Mouse (Mus musculus) embryonic facial prominence, embryonic 11.5 days (tissue): ENCODE results near the gene Hivep3. TPM values are rescaled to one million over a fixed set of nuclear protein-coding genes. Genes with fewer than 3 reads are reported as not detected.

Experiments
- ATAC-seq: fragments of 200-750 bp; cut with Nextera tagmentation; replicated peaks from 2 replicates; pipeline ENCODE4 v1.8.0; 2017; ENCODE audit warnings: low read depth; ENCODE audit not compliant: insufficient number of reproducible peaks, low FRiP score, low TSS enrichment
- DNase-seq: peaks from one replicate; pipeline ENCODE4 v3.0.0-alpha.2; 2015; ENCODE audit warnings: low spot score
- H3K27ac ChIP-seq: fragments of 300-500 bp; sonication (generic); replicated peaks from 2 replicates; pipeline ENCODE4 v1.5.1; 2014; ENCODE audit warnings: mild to moderate bottlenecking, low read depth, low read length, control low read depth
- H3K27me3 ChIP-seq: fragments of 300-500 bp; sonication (generic); 2 replicates; pipeline ENCODE4 v1.6.1; 2014; ENCODE audit warnings: mild to moderate bottlenecking, low read length, moderate library complexity, mixed read lengths; ENCODE audit not compliant: control insufficient read depth, insufficient read depth
- H3K36me3 ChIP-seq: fragments of 300-500 bp; sonication (generic); replicated peaks from 2 replicates; pipeline ENCODE4 v1.6.1; 2014; ENCODE audit warnings: low read depth, mild to moderate bottlenecking, low read length, moderate library complexity, mixed read lengths; ENCODE audit not compliant: control insufficient read depth, insufficient read depth
- H3K4me1 ChIP-seq: fragments of 300-500 bp; sonication (generic); 2 replicates; pipeline ENCODE4 v1.6.1; 2014; ENCODE audit warnings: low read length, mixed read lengths; ENCODE audit not compliant: control insufficient read depth, insufficient read depth
- H3K4me2 ChIP-seq: fragments of 300-500 bp; sonication (generic); 2 replicates; pipeline ENCODE4 v1.6.1; 2014; ENCODE audit warnings: low read depth, mild to moderate bottlenecking, control low read depth, low read length, moderate library complexity
- H3K4me3 ChIP-seq: fragments of 300-500 bp; sonication (generic); 2 replicates; pipeline ENCODE4 v1.5.1; 2014; ENCODE audit warnings: low read depth, low read length, control low read depth
- H3K9ac ChIP-seq: fragments of 300-500 bp; sonication (generic); replicated peaks from 2 replicates; pipeline ENCODE4 v1.6.1; 2014; ENCODE audit warnings: mild to moderate bottlenecking, control low read depth, low read length
- H3K9me3 ChIP-seq: fragments of 300-500 bp; sonication (generic); replicated peaks from 2 replicates; pipeline ENCODE4 v1.6.1; 2016; ENCODE audit warnings: mild to moderate bottlenecking, low read length, inconsistent platforms, mixed read lengths; ENCODE audit not compliant: control insufficient read depth
- WGBS: fragments of 180-500 bp; shearing (Covaris S2); extraction: QIAGEN DNeasy Blood & Tissue Kit; methylation state at CpG from one replicate; pipeline ENCODE4 v1.1.7; 2014; 5-methylcytosine and 5-hydroxymethylcytosine counted together
- polyA plus RNA-seq: library from polyadenylated mRNA; unstranded; fragments of >200 nt; fragmentation: Nextera tagmentation; extraction: Ambion mirVana; gene quantifications from 2 replicates; pipeline ENCODE4 v1.2.1, GENCODE M21; 2014

The Hivep3 gene
- polyA plus RNA-seq, 1 experiment from 2014 or later = 1.6 TPM

- no peak for ATAC-seq
- no peak for DNase-seq
- Histone ChIP-seq H3K27ac (no peak overlapping the region), H3K9ac (no peak overlapping the region), H3K27me3 (no peaks in the 10 kb centered on the region), H3K4me1 (no peaks in the 10 kb centered on the region), H3K9me3 (no peaks in the 10 kb centered on the region), H3K36me3 (no peaks in the 10 kb centered on the region), H3K4me2 (no peak overlapping the region), H3K4me3 (no peak overlapping the region)
- WGBS = 77% methylated on average over 10 of the region's 10 CpGs
Measured at GRCm38 (mm10) chr4:120058794-120059193, 325.2 kb downstream of the Hivep3 start.

DNA sequence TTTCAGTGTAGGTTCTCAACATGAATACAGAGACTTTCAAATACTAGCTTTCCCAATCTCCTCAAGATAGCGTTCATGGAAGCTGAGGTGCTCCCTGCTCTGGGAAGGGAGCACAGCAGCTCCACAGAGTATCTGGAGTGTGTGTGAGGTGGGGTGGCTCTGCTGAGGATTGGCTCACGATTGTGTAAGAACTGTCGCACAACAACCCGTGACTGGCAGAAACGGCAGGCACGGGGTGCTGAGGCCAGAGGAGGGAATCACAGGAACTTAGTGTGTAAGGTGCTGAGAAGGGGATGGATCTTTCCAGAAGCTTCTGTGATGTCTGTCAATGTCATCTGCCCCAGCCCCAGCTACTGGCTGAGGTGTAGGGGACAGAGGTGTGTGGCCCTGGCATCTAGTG lies 328.1 kb downstream of the Hivep3 start:
- DNase-seq (no peak), ATAC-seq (no peak)
- H3K4me2 ChIP-seq = no peak overlapping the region
- H3K9me3 ChIP-seq = no peaks in the 10 kb centered on the region
- 86% methylated on average over 6 of the region's 6 CpGs for WGBS
- no peaks in the 10 kb centered on the region for H3K27me3 ChIP-seq
- no peaks in the 10 kb centered on the region for H3K36me3 ChIP-seq
- no peaks in the 10 kb centered on the region for H3K4me1 ChIP-seq
- H3K4me3 ChIP-seq = no peak overlapping the region
- H3K27ac ChIP-seq = no peak overlapping the region
- no peak overlapping the region for H3K9ac ChIP-seq

GRCm38 (mm10) chr4:120062198-120062597 lies 328.6 kb downstream of the Hivep3 start:
- DNase-seq = no peak
- no peaks in the 10 kb centered on the region for H3K27me3 ChIP-seq
- no peaks in the 10 kb centered on the region for H3K4me1 ChIP-seq
- no peak for ATAC-seq
- no peaks in the 10 kb centered on the region for H3K36me3 ChIP-seq
- H3K27ac ChIP-seq = no peak overlapping the region
- no peak overlapping the region for H3K9ac ChIP-seq
- no peak overlapping the region for H3K4me2 ChIP-seq
- WGBS = 84% methylated on average over 6 of the region's 6 CpGs
- no peaks in the 10 kb centered on the region for H3K9me3 ChIP-seq
- H3K4me3 ChIP-seq = no peak overlapping the region

DNA sequence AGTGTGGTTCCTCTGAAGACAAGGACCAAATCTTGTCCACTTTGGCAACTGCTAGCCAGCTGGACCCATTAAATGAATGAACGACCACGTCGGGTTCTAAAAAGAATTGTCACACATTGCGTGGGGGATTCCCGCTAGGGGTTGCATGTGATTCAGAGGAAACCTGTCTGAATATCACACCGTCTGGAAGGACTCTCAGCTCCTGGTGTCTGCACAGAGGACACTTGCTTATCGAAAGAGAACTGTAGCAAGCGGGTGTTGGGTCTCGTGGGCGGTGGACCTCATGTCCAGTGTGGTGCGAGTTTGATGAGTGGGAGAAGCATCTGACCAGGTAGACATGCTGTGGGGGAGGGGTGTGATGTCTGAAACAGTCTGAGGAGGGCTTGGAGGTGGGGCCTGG lies 329.2 kb downstream of the Hivep3 start:
- Histone ChIP-seq H3K4me2 (no peak overlapping the region), H3K4me3 (no peak overlapping the region), H3K9ac (no peak overlapping the region), H3K27ac (no peak overlapping the region), H3K36me3 (no peaks in the 10 kb centered on the region), H3K9me3 (no peaks in the 10 kb centered on the region), H3K4me1 (no peaks in the 10 kb centered on the region), H3K27me3 (no peaks in the 10 kb centered on the region)
- 93% methylated on average over 11 of the region's 11 CpGs for WGBS
- ATAC-seq = no peak
- DNase-seq = no peak

DNA sequence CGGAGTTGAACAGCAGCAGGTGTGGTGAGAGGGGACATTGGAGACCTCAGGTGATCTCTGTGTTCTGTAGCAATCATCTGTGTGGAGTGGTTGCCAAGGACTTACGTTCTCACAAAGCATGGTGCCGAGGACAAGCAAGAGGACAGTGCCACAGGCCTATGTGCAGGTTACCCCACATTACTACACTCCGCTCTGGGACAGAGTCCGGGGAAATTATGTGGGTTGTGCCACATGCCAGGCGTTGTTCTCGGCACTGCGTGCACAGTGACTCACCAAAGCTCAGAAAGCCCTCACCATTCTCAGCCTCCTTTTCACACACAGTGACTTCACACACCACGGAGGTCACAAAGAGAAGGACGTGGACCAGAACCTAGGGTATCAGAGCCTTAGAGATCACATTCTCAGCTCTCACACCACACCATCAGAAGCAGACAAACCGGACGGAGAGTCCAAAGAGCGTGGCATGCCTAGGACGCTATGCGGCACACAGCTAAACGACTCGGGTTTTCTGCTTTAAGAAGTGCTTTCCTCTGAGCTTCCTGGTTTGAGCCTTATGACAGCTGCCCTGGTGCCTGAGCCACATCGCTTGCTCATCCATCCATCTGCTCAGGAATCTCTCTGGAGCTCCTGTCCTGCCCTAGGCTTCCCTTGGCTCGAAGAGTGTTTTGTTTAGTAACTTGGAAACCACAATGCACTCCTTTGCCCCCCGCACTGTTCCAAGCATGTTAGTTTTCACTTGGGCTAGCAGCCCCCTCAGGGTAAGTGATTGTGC lies 330.0 kb downstream of the Hivep3 start:
- Histone ChIP-seq H3K9ac (no peak overlapping the region), H3K9me3 (no peaks in the 10 kb centered on the region), H3K4me2 (no peak overlapping the region), H3K36me3 (no peaks in the 10 kb centered on the region), H3K27me3 (no peaks in the 10 kb centered on the region), H3K4me1 (no peaks in the 10 kb centered on the region), H3K4me3 (no peak overlapping the region), H3K27ac (no peak overlapping the region)
- ATAC-seq (no peak), DNase-seq (no peak)
- 89% methylated on average over 20 of the region's 20 CpGs for WGBS

DNA sequence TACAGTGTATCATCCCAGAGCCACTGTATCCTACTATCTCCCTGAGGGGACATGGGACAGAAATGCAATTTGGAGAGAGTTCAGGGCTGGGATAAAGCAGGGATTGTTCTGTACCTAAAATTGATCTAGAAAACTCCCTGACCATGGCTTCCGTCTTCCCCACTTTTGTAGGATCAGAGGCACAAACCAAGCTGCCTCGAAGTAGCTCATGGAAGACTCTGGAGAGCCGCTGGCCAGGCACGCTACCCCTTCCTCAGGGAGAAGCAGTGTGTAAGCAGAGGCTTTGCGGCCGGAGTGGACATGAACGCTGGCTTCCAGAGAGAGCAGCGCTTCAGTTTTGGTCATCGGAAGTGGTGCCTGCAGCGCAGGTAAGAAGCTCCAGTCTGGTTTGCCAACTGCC lies 331.1 kb downstream of the Hivep3 start, which contains the start of gene AL607142.1:
Gene AL607142.1 (plus strand): TSS at position 301 of the 400 bp plus-strand sequence.
- ATAC-seq (no peak), DNase-seq (no peak)
- Histone ChIP-seq H3K4me3 (no peak within 1 kb of the TSS), H3K9ac (no peak within 1 kb of the TSS), H3K4me2 (no peak within 1 kb of the TSS), H3K27me3 (no peaks in the 10 kb centered on the region), H3K9me3 (no peaks in the 10 kb centered on the region), H3K4me1 (no peaks in the 10 kb centered on the region), H3K36me3 (no peaks in the 10 kb centered on the region), H3K27ac (no peak within 1 kb of the TSS)
- 89% methylated on average over 10 of the region's 10 CpGs for WGBS

GRCm38 (mm10) chr4:120066841-120067591 lies 333.4 kb downstream of the Hivep3 start:
- H3K9ac ChIP-seq = no peak overlapping the region
- H3K4me1 ChIP-seq = no peaks in the 10 kb centered on the region
- no peak for DNase-seq
- 84% methylated on average over 9 of the region's 9 CpGs for WGBS
- H3K4me2 ChIP-seq = no peak overlapping the region
- H3K27me3 ChIP-seq = no peaks in the 10 kb centered on the region
- H3K27ac ChIP-seq = no peak overlapping the region
- H3K9me3 ChIP-seq = no peaks in the 10 kb centered on the region
- ATAC-seq = no peak
- H3K36me3 ChIP-seq = no peaks in the 10 kb centered on the region
- no peak overlapping the region for H3K4me3 ChIP-seq

DNA sequence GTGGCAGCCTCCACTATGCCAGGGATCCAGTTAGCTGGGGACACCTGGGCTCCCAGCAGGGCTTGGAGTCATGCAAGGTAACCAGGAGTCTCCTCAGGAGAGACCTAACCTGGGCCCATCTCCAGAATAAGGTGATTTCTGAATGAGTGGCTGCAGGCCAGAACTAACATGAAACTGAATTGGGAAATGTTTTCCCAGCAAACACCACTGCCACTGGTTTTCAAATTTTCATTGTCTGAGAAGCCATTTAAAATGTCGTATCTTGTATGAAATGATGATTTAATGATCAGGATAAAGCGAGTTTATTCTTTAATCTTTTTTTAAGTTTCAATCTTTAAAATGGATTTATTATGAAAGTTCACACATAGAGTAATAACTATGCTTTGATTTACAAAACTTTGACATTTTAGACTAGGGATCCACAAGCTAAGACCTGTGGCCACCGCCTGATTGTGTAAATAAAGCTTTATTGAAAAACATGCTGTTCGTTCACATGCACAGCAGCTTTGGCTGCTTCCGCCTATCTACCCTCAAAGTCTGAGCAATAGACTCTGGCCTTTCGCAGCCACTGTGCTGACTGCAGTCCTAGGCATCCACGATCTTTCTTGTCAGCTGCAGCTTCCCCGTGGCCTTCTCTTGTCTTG lies 334.1 kb downstream of the Hivep3 start:
- Histone ChIP-seq H3K4me3 (no peak overlapping the region), H3K4me1 (no peaks in the 10 kb centered on the region), H3K9ac (no peak overlapping the region), H3K27ac (no peak overlapping the region), H3K36me3 (no peaks in the 10 kb centered on the region), H3K9me3 (no peaks in the 10 kb centered on the region), H3K27me3 (no peaks in the 10 kb centered on the region), H3K4me2 (no peak overlapping the region)
- DNase-seq (no peak), ATAC-seq (no peak)
- 86% methylated on average over 8 of the region's 8 CpGs for WGBS
